Mouse (Mus musculus): ENCODE data around the gene Mrpl53.

Gene Mrpl53

DNA sequence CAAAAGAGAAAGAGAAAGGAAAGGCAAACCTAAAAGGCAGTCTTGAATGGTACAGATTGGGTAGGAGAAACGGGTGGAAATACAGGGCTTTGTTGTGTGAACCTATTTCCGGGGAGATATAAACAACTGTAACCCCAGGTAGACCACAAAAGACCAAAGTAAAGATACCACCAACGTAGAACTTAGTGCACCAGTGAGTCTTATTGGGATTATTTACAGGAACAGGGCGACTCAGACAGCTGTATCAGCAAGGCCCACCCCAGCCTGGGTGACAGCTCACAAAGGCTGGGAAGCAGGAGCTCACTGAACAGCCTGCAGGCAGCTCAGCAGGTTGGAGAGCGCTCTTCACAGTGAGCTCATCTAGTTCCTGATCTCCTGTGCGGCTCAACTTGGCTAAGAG, 12.9 kb upstream of the Mrpl53 start:
- no peak for DNase-seq

DNA sequence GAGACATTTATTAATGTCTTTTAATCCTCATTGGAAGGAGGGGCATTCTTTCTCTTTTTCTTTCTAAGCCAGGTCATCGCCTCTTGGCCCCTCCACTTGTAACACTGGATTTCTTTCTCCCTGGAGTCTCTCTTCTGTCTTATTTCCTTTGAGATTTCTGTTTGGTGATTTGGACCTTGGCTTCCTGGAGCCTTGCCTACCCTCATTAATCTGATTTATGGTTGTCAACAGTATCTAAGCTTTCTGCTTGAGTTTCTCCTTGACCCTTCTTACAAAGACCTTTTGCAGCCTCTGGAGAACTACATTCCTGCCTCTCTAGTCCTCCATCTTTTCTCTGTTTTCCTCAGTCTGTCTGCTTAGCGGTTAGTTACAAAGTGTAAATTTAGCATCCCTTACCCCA, 10.4 kb upstream of the Mrpl53 start:
- DNase-seq = no peak

- DNase-seq = peak; percentile 99
Measured at GRCm38 (mm10) chr6:83101316-83101687, 7.5 kb upstream of the Mrpl53 start, which contains the start of the genes Ccdc142 and Gm42688. TSS of gene Ccdc142 (plus strand) at chr6:83101601. TSS of gene Gm42688 (plus strand) at chr6:83101617.

DNA sequence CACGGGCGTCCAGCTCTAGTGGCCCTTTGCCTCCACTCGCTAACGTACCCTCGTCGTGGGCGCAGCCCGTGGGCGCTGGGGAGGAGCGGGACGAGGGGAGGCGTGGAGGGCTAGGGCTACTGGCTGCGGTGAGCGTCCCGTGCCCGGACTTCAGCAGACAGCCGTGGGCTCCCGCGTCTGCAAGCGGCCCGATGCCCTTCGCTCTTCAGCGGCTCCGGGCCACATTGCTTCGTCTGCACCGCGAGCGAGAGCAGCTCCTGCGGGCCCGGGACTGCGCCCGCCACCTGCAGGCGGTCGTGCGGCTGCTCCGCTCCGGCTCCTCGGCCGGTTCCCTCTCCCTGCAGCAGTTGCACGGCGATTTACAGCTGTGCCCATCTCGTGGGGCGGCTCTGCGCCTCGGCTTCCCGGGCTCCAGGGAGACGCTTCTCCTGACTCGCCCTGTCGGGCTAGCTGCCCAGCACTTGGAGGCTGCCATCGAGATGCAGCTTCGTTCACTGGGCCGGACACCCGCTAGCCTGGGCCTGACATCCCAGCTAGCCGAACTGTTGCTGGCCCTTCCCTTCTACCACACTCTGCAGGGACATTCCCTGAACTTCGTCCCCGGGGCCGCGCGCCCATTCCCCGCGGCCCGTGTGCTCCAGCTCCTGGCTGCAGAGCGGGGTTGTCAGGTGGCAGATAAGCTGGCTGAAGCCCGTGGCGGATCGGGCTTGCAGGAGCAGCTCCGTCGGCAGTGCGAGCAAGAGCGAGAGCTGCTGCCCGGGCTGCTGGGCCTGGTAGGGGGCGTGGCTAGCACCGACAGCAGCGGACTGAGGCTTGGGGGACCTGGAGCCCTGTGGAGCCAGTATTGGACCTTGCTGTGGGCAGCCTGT, 6.9 kb upstream of the Mrpl53 start:
- DNase-seq = peak; percentile 96

DNA sequence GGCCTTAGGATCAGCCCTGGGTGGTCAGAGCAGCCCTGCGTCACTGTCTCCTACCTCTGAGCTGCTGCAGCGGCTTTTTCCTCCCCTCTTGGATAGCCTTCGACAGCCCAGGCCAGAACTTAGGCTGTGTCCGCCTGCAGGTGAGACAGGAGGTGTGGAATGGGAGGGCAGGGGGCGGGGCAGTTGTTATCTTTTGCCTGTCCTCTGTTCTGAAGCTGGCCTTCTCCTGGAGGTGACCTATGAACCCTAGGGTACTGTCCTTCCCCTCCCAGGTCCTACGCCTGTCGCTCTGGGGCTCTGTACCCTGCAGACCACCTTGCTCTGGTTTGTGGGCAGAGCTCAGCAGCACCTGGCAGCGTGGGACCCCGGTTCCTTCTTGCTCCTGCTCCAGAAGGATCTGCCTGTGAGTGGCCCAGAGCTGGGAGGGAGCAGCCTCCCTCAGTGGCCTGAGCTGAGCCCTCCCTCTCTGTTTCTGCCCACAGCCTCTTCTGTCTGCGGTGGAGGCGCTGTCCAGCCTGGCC, 5.7 kb upstream of the Mrpl53 start:
- peak; percentile 90 for DNase-seq

GRCm38 (mm10) chr6:83104158-83104557, 4.7 kb upstream of the Mrpl53 start:
- DNase-seq = no peak

GRCm38 (mm10) chr6:83107566-83108400, 1.1 kb upstream of the Mrpl53 start:
- peak; percentile 96 for DNase-seq

GRCm38 (mm10) chr6:83111510-83112136, 2.8 kb downstream of the Mrpl53 start:
- DNase-seq = no peak

DNA sequence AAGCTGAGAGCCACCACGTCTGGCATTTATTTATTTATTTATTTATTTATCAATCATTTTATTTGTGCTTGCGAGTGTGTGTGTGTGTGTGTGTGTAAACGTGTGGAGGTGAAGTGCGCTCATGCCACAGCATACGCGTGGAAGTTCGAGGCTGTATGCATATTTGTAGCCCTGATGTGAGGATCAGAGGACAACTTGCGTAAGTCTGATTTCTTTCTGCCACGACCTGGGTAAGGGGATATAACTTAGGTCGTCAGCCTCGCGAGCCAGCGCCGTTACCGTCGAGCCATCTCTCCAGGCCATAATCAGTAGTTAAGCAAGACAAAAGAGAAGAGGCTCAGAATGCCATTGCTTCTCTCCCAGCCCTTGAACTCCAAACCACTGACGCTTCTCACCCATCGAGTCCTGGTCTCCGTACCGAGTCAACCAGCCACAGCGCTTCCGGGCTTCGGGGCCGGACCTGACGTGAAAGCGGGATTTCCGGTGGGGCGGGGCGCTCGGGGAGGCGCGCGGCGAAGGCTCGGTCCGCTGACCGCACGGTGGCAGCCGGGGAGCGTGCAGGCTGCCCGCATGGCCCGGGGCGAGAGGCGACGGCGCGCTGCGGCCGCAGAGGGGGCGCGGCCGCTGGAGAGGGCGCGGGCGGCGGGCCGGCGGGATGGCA, 6.3 kb downstream of the Mrpl53 start, which contains the start of gene Mogs:
Gene Mogs, plus strand, starts transcription at position 486 of the 661 bp plus-strand sequence.
- peak; percentile 99 for DNase-seq

DNA sequence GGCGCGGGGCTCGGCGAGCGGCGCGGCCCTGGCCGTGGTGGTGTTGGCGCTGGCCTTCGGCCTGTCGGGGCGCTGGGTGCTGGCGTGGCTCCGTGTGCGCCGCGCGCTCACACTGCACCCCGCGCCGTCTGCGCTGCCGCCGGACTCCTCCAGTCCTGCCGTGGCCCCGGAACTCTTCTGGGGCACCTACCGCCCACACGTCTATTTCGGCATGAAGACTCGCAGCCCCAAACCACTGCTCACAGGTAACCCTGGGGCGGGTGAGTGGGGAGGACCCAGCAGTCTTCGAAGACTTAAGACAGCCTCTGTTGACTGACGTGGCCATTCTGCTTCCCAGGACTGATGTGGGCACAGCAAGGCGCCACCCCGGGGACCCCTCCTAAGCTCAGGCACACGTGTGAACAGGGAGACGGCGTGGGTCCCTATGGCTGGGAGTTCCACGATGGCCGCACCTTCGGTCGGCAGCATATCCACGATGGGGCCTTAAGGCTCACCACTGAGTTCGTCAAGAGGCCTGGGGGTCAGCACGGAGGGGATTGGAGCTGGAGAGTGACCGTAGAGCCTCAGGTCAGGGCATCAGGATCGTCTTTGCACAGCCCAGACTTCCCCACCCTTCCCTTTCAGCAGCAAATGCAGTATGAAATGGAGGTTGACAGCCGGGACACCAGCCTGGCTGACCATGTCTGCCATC, 7.0 kb downstream of the Mrpl53 start:
- peak; percentile 94 for DNase-seq

- DNase-seq = peak; percentile 90
Measured at GRCm38 (mm10) chr6:83116373-83117164, 7.7 kb downstream of the Mrpl53 start.

DNA sequence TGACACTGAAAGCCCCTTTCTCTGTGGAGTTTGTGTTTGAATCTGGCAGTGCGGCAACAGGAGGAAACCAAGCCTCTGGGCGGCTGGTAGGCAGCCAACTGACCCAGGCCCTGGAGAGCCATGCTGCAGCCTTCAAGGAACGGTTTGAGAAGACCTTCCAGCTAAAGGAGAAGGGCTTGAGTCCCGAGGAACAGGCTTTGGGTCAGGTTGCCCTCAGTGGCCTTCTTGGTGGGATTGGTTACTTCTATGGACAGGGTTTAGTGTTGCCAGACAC, 8.3 kb downstream of the Mrpl53 start:
- peak; percentile 92 for DNase-seq

DNA sequence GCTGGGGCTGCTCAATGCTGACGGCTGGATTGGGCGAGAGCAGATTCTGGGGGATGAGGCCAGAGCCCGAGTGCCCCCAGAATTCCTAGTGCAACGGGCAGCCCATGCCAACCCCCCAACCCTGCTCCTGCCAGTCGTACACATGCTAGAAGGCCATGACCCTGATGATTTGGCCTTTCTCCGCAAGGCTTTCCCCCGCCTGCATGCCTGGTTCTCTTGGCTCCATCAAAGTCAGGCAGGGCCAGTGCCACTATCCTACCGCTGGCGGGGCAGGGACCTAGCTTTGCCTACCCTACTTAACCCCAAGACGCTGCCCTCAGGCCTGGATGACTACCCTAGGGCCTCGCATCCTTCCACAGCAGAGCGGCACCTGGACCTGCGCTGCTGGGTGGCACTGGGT, 8.8 kb downstream of the Mrpl53 start:
- DNase-seq = peak; percentile 91

GRCm38 (mm10) chr6:83118369-83118768, 9.5 kb downstream of the Mrpl53 start:
- DNase-seq = no peak

DNA sequence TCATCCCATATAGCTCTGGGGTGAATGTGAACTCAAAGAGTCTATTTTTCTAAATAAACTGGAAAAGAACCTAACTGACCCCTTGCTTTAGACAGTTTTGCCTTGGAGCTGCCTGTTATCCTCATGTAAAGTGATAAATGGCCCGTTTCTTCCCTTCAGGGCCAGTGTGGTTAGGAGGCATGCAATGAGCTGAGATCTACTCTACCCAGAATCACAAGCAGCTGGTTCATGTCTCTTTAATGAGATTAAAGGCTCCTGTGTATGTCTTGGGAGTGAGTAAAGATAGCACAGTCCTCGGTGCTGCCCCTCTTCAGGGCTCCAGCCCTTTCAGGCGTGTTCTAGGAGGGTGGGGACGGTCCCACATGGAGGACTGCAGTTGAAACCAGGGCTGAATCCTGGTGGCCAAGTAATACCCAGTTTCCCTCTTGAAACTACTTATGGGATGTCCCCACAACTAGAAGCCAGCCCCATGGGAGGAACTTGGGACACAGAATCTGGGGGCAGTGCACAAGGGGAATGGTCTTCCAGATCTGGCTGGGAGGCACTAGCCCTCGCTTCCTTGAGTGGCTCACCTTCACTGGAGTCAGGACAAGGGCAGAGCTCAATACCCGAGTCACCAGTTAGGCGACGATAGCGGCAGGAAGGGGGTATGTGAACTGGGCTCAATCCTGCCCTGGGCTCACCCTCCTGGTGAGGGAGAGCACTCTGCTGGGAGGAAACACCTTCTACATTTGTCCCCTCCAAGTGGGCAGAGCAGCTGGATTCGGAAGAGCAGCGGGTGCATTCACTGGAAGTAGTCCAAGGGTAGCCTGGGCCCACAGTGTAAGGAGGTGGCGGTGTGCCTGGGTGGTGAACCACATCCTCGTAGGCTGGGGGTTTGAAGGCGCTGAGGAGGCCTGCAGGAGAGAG, 10.2 kb downstream of the Mrpl53 start:
- DNase-seq = peak; percentile 89

- peak; percentile 90 for DNase-seq
Measured at GRCm38 (mm10) chr6:83119734-83120051, 10.9 kb downstream of the Mrpl53 start.

DNA sequence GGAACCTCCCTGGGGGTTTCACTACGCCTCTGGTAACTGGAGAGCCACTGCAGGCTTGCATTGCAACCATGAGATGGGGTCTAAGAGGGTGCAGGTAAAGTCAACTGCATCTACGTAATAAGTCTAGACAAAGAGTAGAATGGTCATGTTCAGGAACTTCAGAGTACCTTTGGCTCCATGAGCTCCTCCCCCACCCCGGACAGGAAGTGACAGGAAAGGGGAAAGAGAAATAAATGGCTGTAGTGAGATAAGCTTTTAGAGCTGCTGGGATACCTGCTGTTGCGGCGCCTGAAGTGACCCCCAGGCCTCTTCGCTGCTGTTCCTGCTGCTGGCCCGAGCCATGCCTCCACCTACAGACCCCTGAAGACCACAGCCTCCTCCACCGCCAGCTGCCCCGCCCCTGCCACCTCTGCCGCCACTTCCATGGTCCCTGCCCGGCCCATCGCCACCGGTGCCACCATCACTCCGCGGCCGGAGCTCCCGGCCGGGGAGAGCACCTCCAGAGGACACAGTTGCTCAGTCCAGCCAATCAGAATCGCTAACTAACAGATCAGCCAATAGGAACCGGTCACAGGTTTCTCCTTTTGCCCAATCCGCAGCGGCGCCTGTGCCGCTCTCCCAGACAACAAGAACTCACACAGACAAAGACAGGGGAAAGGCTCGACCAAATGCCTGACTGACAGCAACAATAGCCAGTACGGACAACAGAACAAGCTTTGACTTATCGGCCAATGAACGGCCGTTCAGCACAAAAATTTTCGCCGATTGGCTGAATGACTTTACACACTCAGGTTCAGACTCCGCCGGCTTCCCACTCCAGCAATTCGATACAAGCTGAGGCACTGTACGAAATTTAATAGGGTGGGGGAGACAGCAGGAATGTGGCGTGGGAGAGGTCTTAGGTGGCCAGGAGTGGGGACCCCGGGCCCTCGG, 12.4 kb downstream of the Mrpl53 start, which contains the start of gene Wbp1:
Gene Wbp1, minus strand, starts transcription at position 630 of the 933 bp plus-strand sequence.
- peak; percentile 100 for DNase-seq

DNA sequence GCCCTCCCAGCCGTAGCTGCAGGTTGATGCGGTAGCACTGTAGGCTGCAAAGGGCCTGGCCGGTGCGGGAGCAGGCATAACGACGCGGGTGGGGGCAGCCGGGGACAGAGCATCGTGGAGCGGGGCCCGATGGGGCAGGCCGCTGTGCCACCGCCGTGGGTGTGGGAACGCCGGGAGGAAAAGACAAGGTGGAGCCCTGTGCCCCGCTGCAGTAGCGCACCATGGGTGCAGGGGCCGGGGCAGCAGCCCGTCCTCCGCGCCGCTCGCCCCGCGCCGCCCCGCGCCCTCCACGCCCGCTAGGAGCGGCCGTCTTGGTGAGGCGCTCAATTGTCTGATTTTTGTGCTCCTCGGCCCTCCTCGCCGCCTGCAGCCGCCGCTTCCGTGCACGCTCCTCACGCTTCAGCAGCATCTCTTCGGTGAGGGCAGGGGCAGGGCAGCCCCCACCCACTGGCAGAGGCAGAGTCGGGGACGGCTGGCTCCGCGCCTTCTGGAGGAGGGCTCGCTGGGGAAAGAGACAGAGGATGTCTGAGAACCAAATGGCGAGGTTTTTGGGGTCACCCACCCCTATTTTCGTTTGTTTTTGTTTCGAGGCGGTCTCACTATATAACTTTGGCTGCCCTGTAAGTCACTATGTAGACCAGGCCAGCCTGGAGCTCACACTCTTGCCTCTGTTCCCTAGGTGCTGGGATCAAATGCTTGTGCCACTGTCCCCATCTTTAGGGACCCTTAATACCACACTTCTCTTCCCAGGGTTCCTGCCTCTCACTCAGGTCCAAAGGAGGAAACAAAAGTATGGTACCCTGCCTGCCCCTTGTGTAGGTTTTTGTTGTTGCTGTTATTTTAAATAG, 13.2 kb downstream of the Mrpl53 start:
- peak; percentile 94 for DNase-seq

Measured in heart, adult 11 months (tissue).